Mouse (Mus musculus) heart, postnatal 4 days (tissue): ENCODE results near the gene Entpd5. TPM values are rescaled to one million over a fixed set of nuclear protein-coding genes. Genes with fewer than 3 reads are reported as not detected.

Experiments used
- DNase-seq: peaks from one replicate; pipeline ENCODE4 v3.0.0; 2021
- total RNA-seq, 2 experiments: library from RNA; stranded (reverse); gene quantifications; 2 replicates each; pipeline ENCODE4 v1.2.3; 2021

Entpd5 gene
- total RNA-seq, 2 experiments from 2014 or later, result 45.8 to 46.0 TPM

DNA sequence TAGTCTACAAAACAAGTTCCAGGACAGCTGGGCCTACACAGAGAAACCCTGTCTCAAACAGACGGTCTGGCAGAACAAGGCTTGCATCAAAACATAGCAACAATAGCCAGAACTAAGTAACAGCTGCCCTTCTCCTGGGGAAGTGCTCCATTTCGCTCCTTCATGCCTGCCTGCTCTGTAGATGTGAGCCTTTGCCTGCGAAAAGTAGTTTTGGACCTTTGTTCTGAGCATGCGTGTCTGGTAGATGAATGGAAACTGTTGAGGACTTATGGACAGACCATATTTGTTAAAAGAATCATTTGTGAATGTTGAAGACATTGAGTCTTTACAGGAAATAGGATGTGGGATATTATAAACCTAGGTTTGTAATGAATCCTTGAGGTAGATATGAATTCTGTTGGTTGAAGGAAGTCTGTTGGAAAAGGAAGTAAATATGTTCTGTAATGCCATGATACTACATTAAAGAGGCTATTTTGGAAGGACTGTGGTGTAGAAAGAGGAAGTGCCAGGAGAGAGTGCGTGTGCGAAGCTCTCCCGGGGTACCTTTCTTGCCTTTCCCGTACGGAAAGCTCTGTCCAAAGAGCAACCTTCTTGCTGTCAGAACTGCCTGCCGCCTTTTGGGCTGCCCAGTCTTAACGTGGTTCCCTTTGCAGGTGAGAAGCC, 71.7 kb downstream of the Entpd5 start:
- no peak for DNase-seq

DNA sequence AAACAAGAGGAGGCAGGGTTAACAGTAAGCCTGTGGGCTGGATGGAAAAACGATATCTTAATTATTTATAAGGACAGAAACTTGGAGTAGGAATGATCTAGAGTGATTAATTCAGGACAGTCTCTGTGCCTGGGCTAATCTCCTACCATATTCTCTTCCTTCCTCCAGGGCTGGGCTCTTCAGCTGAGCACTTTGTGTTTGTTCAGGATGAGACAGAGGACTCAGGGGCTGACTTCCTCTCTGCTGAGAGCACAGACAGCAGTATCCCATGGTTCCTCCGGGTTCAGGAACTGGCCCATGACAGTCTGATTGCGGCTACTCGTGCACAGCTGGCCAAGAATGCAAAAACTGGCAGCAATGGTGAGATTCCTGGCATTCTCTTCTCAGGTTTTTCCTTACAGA, 81.7 kb downstream of the Entpd5 start:
- DNase-seq, result peak; percentile 64

Other genes with a start within 250 kb of the Entpd5 start
- 10 to 100 TPM; 18.5 to 18.6 TPM for gene Elmsan1, start 190.1 kb downstream of the Entpd5 start, total RNA-seq
- 100 to 1,000 TPM; 127 to 132 TPM for gene Ptgr2, start 123.8 kb downstream of the Entpd5 start, total RNA-seq
- gene Zfp410, start 92.2 kb downstream of the Entpd5 start, total RNA-seq, result 10 to 100 TPM; 37.3 to 38.1 TPM
- 10 to 100 TPM; 91.6 to 94.9 TPM for gene Coq6, start 47.4 kb downstream of the Entpd5 start, total RNA-seq
- gene Fam161b, start 47.2 kb downstream of the Entpd5 start, total RNA-seq, result 1 to 10 TPM; 4.0 to 4.3 TPM
- 1 to 10 TPM; 2.5 to 3.0 TPM for gene Bbof1, start within 50 bp of the Entpd5 start, total RNA-seq
- 10 to 100 TPM; 11.3 to 13.5 TPM for gene Rnf113a2, start 8.2 kb upstream of the Entpd5 start, total RNA-seq
- 10 to 100 TPM; 44.4 to 46.2 TPM for gene Aldh6a1, start 42.0 kb upstream of the Entpd5 start, total RNA-seq
- gene Lin52, start 42.4 kb upstream of the Entpd5 start, total RNA-seq, result 1 to 10 TPM; 7.2 to 7.9 TPM
- not detected for gene Vsx2, start 160.7 kb upstream of the Entpd5 start, total RNA-seq
- 1 to 10 TPM; 5.8 to 6.0 TPM for gene Abcd4, start 208.4 kb upstream of the Entpd5 start, total RNA-seq
- not detected for gene Vrtn, start 232.0 kb upstream of the Entpd5 start, total RNA-seq